Mouse (Mus musculus): Measurements from ENCODE around the gene Stxbp6. TPM values are rescaled to one million over a fixed set of nuclear protein-coding genes. Genes with fewer than 3 reads are reported as not detected.

The Stxbp6 gene
- total and polyA plus RNA-seq, 3 experiments: not detected

DNA sequence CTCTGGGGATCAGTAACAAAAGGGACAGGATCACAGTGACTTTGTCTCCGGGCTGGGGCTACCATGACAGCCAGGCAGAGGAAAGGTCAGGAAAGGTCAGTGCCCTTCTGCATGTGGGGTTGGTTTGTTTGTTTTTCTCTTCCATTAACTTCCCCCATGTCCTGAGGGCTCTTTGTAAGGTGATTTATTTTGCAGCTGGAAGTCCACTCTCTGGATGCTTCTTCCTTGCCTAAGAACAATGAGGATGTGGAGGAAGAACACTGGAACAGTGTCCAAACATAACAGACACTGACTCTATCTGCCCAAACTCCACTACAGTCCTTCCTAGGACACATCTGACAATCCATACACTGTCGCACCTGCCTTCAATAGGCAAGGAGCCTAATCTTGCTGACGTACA is 146.1 kb downstream of the Stxbp6 start:
- Histone ChIP-seq H3K9me3 (replicated peaks; ENCODE audit: insufficient read depth, low read length) (no peaks in the 10 kb centered on the region), H3K9ac (ENCODE audit: control insufficient read depth, low read depth, low read length, poor library complexity, severe bottlenecking) (no peak overlapping the region), H3K36me3 (ENCODE audit: control insufficient read depth in 1 of 2, insufficient read depth in 2 of 2, low read length in 2 of 2) (no peaks in the 10 kb centered on the region), H3K4me1 (ENCODE audit: control insufficient read depth in 1 of 2, insufficient read depth in 2 of 2, low read length in 2 of 2) (no peaks in the 10 kb centered on the region), H3K27me3 (ENCODE audit: control insufficient read depth in 1 of 2, insufficient read depth in 2 of 2, low read length in 2 of 2) (no peaks in the 10 kb centered on the region), H3K27ac (ENCODE audit: control insufficient read depth, low read depth, low read length) (no peak overlapping the region), H3K4me3 (ENCODE audit: control insufficient read depth in 1 of 2, insufficient read depth in 1 of 2, low read depth in 2 of 2, low read length in 2 of 2) (no peak overlapping the region), H3K79me2 (ENCODE audit: control insufficient read depth, insufficient read depth, low read length, poor library complexity) (no peaks in the 10 kb centered on the region)
- no peak for DNase-seq (ENCODE audit: low read depth, low spot score)
- TF ChIP-seq CTCF (IDR thresholded peaks at IDR 0.05 in 2 of 3, conservative IDR thresholded peaks at IDR 0.05 in 1 of 3; ENCODE audit: control insufficient read depth in 1 of 3, insufficient read depth in 1 of 3, low read depth in 2 of 3, low read length in 3 of 3, poor library complexity in 1 of 3, severe bottlenecking in 1 of 3) (no peak), ZC3H11A (IDR thresholded peaks at IDR 0.05; ENCODE audit: low read depth, low read length) (no peak), USF2 (IDR thresholded peaks at IDR 0.05; ENCODE audit: borderline replicate concordance in 1 of 2, insufficient read depth in 1 of 2, low read depth in 1 of 2, low read length in 2 of 2) (no peak), POLR2A (IDR thresholded peaks at IDR 0.05; ENCODE audit: control insufficient read depth in 1 of 2, insufficient read depth in 1 of 2, low read depth in 1 of 2, low read length in 2 of 2, poor library complexity in 1 of 2) (no peak), MEF2A (IDR thresholded peaks at IDR 0.05; ENCODE audit: extremely low read depth, insufficient replicate concordance, low read depth, low read length, poor library complexity, severe bottlenecking) (no peak), RAD21 (IDR thresholded peaks at IDR 0.05; ENCODE audit: low read depth, low read length) (no peak), EP300 (IDR thresholded peaks at IDR 0.05; ENCODE audit: low read depth in 1 of 2, low read length in 2 of 2) (no peak), SMC3 (IDR thresholded peaks at IDR 0.05; ENCODE audit: low read depth, low read length) (no peak), CHD2 (IDR thresholded peaks at IDR 0.05; ENCODE audit: low read length) (no peak), UBTF (IDR thresholded peaks at IDR 0.05; ENCODE audit: borderline replicate concordance, insufficient read depth, low read depth, low read length) (no peak), ZKSCAN1 (IDR thresholded peaks at IDR 0.05; ENCODE audit: low read depth, low read length) (no peak), USF1 (IDR thresholded peaks at IDR 0.05; ENCODE audit: low read depth, low read length) (no peak), CHD1 (IDR thresholded peaks at IDR 0.05; ENCODE audit: low read depth, low read length) (no peak), ZNF384 (IDR thresholded peaks at IDR 0.05; ENCODE audit: low read depth, low read length) (no peak), MAFK (IDR thresholded peaks at IDR 0.05; ENCODE audit: borderline replicate concordance, low read depth, low read length) (no peak), GABPA (IDR thresholded peaks at IDR 0.05; ENCODE audit: low read depth, low read length) (no peak), MAX (IDR thresholded peaks at IDR 0.05; ENCODE audit: low read length) (no peak), TCF12 (IDR thresholded peaks at IDR 0.05; ENCODE audit: low read depth, low read length) (no peak)

DNA sequence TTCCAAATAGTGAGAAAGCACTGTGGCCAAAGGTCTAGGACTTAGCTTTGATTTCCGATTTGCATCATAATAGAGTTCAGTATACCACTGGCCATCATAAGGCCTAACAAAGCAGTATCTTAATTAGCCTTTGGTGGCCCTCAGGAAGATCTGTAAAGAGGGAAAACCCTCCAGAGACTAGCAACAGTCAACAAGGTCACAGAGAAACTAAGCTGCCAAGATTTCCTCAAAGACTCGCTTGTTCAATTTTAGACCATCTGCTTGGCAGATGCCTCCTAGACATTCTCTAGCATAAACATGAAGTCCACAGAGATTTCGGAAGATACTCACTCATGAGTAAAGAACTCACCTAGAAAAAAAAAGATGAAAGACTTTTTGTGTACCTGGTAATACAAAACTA is 148.6 kb downstream of the Stxbp6 start:
- Histone ChIP-seq H3K36me3 (ENCODE audit: control insufficient read depth in 1 of 2, insufficient read depth in 2 of 2, low read length in 2 of 2) (no peaks in the 10 kb centered on the region), H3K9me3 (replicated peaks; ENCODE audit: insufficient read depth, low read length) (no peaks in the 10 kb centered on the region), H3K27ac (ENCODE audit: control insufficient read depth, low read depth, low read length) (no peak overlapping the region), H3K27me3 (ENCODE audit: control insufficient read depth in 1 of 2, insufficient read depth in 2 of 2, low read length in 2 of 2) (no peaks in the 10 kb centered on the region), H3K4me3 (ENCODE audit: control insufficient read depth in 1 of 2, insufficient read depth in 1 of 2, low read depth in 2 of 2, low read length in 2 of 2) (no peak overlapping the region), H3K4me1 (ENCODE audit: control insufficient read depth in 1 of 2, insufficient read depth in 2 of 2, low read length in 2 of 2) (no peaks in the 10 kb centered on the region), H3K79me2 (ENCODE audit: control insufficient read depth, insufficient read depth, low read length, poor library complexity) (no peaks in the 10 kb centered on the region), H3K9ac (ENCODE audit: control insufficient read depth, low read depth, low read length, poor library complexity, severe bottlenecking) (no peak overlapping the region)
- no peak for TF ChIP-seq MEF2A (IDR thresholded peaks at IDR 0.05; ENCODE audit: extremely low read depth, insufficient replicate concordance, low read depth, low read length, poor library complexity, severe bottlenecking)
- TF ChIP-seq TCF12 (IDR thresholded peaks at IDR 0.05; ENCODE audit: low read depth, low read length): no peak
- no peak for TF ChIP-seq ZMIZ1 (IDR thresholded peaks at IDR 0.05; ENCODE audit: low read depth, low read length)
- TF ChIP-seq E2F4 (IDR thresholded peaks at IDR 0.05; ENCODE audit: borderline replicate concordance, low read depth, low read length): no peak
- TF ChIP-seq MYC (IDR thresholded peaks at IDR 0.05; ENCODE audit: low read depth, low read length): no peak
- no peak for TF ChIP-seq POLR2AphosphoS2 (IDR thresholded peaks at IDR 0.05; ENCODE audit: low read length)
- no peak for TF ChIP-seq POLR2A (IDR thresholded peaks at IDR 0.05; ENCODE audit: control insufficient read depth in 1 of 2, insufficient read depth in 1 of 2, low read depth in 1 of 2, low read length in 2 of 2, poor library complexity in 1 of 2)
- TF ChIP-seq RAD21 (IDR thresholded peaks at IDR 0.05; ENCODE audit: low read depth, low read length): no peak
- no peak for TF ChIP-seq CHD2 (IDR thresholded peaks at IDR 0.05; ENCODE audit: low read length)
- no peak for TF ChIP-seq POLR2AphosphoS5 (IDR thresholded peaks at IDR 0.05; ENCODE audit: borderline replicate concordance, low read depth, low read length)
- TF ChIP-seq KAT2A (conservative IDR thresholded peaks at IDR 0.05; ENCODE audit: low read depth, low read length): no peak
- no peak for TF ChIP-seq JUND (IDR thresholded peaks at IDR 0.05; ENCODE audit: low read depth, low read length)
- no peak for TF ChIP-seq SIN3A (IDR thresholded peaks at IDR 0.05; ENCODE audit: low read length)
- no peak for DNase-seq (ENCODE audit: low read depth, low spot score)
